Mouse (Mus musculus) right cerebral cortex, postnatal 14 days (tissue): ENCODE measurements at regions not wholly inside any gene's neighbourhood (a gene's known extent, or its start where the extent isn't known, plus 50 kb on each side); places are given as distances from the start of the nearest gene placed in this dataset.

Source experiments
- DNase-seq: peaks from one replicate; pipeline ENCODE4 v3.0.0; 2022

- no peak for DNase-seq
Observed at GRCm38 (mm10) chr4:106859476-106859875, 51.0 kb upstream of the Ssbp3 start.

- DNase-seq: no peak
Observed at GRCm38 (mm10) chr4:106858357-106859088, 52.0 kb upstream of the Ssbp3 start.

- no peak for DNase-seq
Observed at GRCm38 (mm10) chr4:106855771-106856170, 51.0 kb upstream of the Acot11 start.

- peak; percentile 54 for DNase-seq
Observed at GRCm38 (mm10) chr4:106854361-106855309, 49.8 kb upstream of the Acot11 start.
